Mouse (Mus musculus) G1E (cell line): ENCODE results near the gene Heatr5b.

Experiments used
- CTCF ChIP-seq: IDR thresholded peaks from 2 replicates; pipeline ENCODE4 v1.5.1; 2012; ENCODE audit warnings: low read depth, low read length, inconsistent platforms, mixed read lengths
- GATA2 ChIP-seq: IDR thresholded peaks from 2 replicates; pipeline ENCODE4 v1.6.1; 2012; ENCODE audit warnings: low read depth, low read length, inconsistent platforms, borderline replicate concordance

- no peak for TF ChIP-seq CTCF
- TF ChIP-seq GATA2, result no peak
These were observed 100.4 kb downstream of the Heatr5b start for GRCm38 (mm10) chr17:78734806-78735205.
